Mouse (Mus musculus) kidney, postnatal 25 days (tissue): Measurements from ENCODE around the gene Myo16.

Source experiments
- DNase-seq, 2 experiments: peaks; one replicate each; pipeline ENCODE4 v3.0.0; 2021; ENCODE audit warnings: mixed read lengths in 2 of 2

Gene Myo16

DNA sequence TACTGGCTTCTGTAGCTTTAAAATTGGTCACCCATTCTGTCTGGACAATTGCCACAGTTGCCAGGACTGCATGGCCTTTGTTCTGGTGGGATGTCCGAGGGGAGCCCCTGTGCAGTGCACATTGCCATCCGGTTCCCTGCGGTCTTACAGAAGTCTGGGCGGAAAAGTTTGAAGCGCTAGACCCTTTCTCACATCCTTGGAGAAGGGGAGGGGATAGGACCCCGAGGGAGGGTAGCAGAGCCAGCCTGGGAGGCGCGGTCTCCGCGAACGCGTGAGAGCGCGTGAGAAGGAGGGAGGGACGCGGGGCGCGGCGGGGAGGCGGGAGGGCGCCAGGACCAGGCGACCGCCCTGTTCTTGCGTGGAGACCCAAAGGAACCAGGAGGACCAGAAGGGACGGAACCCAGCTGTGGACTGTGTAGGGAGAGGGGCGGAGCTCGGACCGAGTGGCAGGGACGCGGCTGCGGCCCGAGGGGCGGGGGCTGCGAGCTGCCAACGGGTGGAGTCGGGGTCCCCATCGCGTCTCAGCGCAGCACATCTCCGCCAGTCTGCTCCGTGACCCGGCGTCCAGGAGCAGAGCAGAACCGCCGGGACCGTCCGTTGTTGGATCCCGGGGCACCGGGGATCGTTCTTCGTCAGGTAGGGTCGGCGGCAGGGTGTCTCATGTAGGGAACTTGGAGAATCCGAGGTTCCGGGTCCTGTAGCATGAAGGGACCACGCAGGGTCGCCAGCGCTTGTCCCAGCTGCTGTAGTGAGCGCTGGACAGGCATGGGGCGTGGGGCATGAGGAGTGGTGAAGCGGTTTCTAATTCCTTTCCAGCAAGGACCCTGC, at the start of gene Myo16:
Myo16 (plus strand) TSS at position 301 of the 828 bp plus-strand sequence.
- no peak for DNase-seq

DNA sequence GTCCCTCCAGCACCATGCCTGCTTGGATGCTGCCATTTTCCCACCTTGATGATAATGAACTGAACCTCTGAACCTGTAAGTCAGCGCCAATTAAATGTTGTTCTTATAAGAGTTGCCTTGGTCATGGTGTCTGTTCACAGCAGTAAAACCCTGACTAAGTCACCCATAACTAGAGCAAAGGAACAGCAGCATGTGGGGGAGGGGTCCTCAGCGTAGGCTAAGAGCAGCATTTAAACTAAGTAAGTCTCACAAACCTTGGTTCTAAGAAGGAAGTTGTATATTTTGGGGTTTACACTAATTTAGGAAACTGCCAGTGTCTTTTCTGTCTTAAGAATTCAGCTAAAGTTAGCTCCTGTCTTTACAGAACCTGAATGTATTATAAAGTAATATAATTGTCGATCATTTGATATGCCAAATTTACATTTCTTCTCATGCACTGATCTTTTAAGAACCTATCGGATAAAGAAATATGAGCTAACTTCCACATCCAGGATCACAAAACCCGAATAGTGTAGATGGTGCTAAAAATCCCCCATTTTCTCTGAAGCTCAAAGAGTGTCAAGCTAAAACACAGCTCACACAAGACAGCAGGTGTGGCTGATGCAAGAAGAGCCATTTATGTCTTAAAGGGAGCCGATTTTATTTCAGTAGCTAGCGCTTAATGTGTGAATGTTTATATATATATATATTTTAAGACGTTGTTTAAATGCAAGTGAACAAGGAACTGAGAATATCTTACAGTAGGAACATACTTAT, 45.0 kb upstream of the Myo16 start:
- DNase-seq, result no peak

GRCm38 (mm10) chr8:10122749-10123148, 31.0 kb upstream of the Myo16 start:
- no peak for DNase-seq

DNA sequence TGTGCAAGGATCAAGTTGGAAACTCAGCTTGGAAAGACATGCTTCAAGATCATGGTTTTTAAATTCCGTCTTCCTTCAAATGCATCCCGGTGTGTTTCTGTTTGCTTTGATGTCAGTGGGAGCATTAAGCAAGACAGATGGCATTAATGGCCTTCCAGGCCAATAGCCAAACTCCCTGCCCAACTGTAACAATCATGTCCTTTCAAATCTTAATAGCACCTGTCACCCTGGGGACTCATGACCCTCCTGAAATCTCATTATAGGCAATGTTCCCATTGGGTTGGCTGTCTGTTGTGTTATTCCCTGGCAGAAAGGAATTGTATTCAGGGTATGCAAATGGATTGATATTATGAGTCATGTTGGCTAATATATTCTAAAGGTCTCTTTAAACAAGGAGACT, 30.3 kb upstream of the Myo16 start:
- DNase-seq, result no peak

DNA sequence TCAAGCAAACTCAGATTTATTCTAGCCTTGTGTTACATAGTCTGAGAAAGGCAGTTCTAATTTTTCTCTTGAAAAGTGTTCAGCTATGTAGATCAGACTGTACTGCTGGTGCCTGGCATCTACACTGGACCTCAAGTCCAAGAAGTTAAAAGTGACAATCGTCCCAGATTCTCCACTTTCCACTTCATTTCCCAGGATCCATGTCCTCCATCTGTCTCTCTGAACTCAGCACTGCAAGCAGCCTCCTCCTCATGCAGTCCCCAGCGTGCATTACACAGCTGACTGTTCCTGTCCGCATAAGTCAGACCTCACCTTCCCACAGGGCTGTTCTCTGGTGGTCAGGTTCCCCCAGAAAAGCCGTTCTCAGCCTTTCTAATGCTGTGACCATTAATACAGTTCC, 28.0 kb upstream of the Myo16 start:
- no peak for DNase-seq

GRCm38 (mm10) chr8:10130513-10131414, 22.9 kb upstream of the Myo16 start:
- no peak for DNase-seq

DNA sequence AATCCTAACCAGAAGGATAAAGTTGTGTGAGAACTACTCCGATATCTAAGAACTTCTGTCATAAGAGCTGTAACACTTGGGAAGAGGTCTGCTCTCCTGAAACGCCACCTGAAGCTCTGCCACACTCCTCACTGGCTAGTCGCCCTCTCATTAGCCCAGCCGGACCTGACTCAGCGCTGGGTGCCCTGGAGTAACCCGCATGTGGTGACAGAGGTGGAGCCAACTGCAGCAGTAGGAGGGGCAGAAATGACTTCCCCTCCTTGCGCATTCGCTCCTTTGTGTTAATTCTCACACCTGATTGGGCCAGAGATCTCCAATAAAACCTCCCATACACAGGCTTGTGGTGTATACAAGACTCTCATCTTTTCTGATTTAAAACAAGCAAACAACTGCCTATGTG, 14.2 kb upstream of the Myo16 start:
- DNase-seq, result no peak

DNA sequence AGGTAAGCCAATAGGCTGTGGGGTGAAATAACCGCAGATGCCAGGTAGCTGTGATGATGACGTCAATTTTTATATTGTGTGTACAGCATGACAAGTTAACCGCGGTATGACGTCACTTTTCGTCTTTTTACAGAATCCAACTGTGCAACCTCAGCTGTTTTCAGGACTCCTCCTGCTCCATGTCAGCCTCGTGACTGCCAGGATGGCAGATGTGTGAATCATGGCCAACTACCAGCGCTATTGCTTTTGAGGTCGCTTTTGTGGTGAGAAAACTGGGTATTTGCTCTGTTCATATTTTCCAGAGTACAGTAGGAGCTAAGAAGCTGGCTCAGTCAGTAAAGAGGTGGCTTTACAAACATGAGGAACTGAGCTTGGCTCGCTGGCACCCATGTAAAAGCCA, 9.8 kb upstream of the Myo16 start:
- no peak for DNase-seq

GRCm38 (mm10) chr8:10151692-10152247, 1.9 kb upstream of the Myo16 start:
- DNase-seq, result no peak

DNA sequence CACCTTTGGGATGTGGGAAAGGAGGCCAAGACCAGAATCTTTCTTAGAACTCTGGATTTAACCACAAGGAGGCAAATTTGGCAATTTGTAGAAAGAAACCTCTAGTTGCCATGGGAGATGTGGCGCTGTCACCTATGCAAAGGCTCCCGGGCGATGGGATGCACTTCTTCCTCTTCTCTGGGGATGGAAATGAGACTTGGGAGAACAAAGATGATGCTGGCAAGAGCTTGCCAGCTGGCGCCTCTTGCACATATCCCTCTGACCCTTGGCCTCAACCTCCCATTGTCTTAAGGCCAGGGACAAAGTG, 681 bp downstream of the Myo16 start:
- DNase-seq, result no peak

DNA sequence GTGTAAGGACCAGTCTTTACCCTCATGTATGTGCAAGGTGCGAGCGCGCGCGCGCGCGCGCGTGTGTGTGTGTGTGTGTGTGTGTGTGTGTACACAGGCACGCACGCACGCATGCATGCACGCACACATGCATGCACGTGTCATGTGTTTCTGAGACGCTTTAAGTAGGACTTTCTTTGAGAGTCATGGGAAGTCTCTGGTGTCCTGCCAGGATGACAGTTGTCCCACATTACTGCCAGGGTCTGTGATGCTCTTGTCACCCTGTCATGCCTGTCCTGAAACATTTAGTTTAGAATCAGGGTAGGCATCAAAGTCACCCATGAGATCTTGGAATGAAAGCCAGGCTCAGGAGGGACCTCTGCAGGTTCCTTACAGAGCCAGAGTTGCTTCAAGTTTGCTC, 1.4 kb downstream of the Myo16 start:
- no peak for DNase-seq

DNA sequence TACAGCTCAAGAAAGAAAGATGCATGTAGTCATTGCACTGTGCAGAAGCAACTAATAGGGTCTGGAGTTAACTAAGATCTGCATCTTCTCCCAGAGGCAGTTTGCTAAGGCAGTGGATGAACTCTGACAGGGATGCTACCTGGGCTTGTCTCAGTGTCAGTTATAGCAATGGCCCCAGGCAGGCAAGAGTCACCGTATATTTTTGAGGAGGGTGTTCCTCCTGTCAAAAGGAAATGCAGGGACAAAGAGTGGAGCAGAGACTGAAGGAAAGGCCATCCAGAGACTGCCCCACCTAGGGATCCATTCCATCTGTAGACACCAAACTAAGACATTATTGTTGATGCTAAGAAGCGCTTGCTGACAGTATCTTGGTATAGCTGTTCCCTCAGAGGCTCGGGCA, 7.4 kb downstream of the Myo16 start:
- DNase-seq, result no peak

- no peak for DNase-seq
Measured at GRCm38 (mm10) chr8:10164959-10165358, 11.2 kb downstream of the Myo16 start.

GRCm38 (mm10) chr8:10168326-10168725, 14.6 kb downstream of the Myo16 start:
- no peak for DNase-seq

- DNase-seq, result no peak
Measured at GRCm38 (mm10) chr8:10169894-10170293, 16.2 kb downstream of the Myo16 start.

DNA sequence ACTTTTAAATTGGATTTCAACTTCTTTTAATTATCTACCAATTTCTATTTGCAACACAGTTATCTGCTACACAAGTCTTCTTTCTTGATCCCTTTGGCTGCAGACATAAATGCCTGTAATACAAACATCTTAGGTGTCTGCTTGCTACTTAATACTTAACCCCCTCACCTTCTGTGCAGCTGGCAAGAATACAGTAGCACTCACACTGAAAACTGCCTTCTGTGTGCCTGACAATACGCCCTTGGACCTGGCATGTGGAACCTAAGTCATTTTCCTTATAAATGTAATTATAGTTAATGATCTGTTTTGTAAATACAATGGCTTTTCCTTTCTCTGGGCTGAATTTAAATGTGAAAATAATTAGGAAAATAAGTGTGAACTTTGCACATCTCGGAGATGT, 17.6 kb downstream of the Myo16 start:
- no peak for DNase-seq

DNA sequence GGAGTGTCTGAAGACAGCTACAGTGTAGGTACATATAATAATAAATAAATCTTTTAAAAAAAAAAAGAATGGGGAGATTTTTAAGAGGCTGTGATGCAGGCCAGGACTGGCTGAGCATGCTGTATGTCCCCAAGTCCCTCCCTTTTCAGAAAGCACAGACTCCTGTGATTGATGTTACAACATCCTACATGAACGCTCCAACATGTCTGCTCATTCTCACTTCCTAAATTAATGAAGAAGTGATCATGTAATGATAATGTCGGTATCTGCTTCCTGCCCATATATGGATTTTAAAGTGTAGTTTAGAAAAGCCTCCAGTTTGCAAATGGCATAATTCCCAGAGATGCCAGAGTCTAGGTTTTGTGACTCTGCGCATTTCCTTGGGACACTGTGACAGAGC, 18.6 kb downstream of the Myo16 start:
- DNase-seq, result no peak

GRCm38 (mm10) chr8:10173033-10173747, 19.5 kb downstream of the Myo16 start:
- DNase-seq, result no peak

DNA sequence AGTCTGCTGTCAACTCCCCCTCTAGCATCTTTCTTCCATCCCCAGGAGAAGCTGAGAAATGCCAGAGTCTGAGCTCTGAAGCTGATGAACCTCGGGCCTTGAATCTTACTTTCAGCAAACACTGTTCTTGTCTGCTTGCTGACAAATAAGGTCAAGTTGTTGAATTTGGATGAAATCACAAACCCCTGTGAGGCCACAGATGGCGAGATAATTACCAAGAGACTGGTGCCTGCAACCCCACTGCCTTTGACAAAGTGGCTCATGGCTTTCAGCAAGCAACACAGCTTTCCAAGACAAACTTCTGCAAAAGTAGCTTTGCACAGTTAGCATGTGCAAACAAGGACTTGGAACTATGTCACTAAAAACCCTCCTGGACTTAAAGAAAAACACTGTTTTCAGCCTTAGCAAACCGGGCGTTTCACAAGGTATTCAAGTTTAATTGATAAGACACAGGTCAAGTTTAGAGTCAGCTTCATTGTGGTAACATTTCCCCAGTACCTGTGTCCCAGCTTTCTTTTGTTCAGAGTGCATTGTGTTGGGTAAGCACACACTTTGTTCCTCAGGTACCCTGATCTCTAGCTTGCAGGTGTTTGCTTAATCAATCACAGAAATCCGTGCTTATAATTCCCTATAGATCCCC, 20.6 kb downstream of the Myo16 start:
- DNase-seq, result no peak

DNA sequence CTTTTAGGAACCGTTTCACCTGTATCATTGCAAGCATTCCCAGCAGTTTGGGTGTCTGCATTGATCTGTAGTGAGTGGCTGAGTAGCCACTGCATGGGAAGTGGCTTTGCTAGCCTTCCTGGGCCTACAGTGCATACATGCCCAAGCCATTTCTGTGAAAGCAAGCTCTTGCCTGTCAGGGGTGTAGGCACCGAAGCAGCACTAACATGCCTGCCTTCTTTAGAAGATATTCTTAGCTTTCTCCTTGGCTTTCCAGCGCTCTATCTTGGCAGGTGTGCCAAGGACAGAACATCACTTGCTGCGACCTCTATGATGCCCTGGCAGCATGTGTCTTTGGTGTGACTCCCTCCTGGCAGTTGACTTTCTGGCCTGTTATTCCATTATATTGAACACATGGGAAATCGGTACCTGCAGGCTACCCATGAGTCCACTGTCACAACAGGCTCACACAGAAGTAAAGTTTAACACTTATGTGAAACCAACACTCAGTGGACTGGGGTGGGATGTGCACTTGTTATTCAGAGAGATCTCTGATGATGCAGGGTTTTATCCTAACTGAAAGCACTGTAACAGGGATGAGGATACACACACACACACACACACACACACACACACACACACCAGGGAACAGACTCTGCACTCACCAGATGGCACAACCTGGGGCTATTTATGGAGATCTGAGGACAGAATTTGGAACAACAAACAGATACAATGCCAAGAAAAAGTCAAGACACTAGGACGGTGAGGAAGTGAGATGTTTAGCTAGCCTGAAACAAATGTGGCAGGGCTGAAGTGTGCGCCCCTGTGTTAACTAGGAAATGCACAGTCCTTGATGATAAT, 21.4 kb downstream of the Myo16 start:
- DNase-seq, result no peak

DNA sequence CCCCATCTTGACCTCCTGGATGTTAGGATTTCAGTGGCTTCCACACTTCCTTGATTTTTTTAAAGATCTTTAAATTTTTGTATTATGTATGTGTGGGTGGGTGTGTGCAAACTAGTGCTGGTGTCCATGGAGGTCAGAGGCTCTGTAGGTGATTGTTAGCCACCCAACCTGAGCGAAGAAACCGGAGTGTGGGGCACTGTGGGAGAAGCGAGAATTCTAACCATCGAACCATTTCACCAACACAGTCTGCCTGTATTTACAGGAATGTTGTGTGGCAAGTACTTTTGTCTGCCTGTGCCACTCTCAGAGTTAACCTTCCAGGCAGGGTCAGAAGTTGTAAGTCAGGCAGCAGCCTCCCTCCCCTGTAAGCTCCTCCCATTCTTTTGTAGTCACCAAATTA, 22.3 kb downstream of the Myo16 start:
- no peak for DNase-seq
